Mouse (Mus musculus) cerebellum, postnatal 14 days (tissue): Measurements from ENCODE around the gene Cyp2c70.
"Not testable (repeated sequence)": the region's sequence is repeated elsewhere in the genome, so short reads cannot be mapped to it uniquely, and the experiment has no call there.

Source experiments
- DNase-seq, 2 experiments: peaks; one replicate each; pipeline ENCODE4 v3.0.0; 2021; ENCODE audit warnings: mixed read lengths in 2 of 2

Cyp2c70 gene

DNA sequence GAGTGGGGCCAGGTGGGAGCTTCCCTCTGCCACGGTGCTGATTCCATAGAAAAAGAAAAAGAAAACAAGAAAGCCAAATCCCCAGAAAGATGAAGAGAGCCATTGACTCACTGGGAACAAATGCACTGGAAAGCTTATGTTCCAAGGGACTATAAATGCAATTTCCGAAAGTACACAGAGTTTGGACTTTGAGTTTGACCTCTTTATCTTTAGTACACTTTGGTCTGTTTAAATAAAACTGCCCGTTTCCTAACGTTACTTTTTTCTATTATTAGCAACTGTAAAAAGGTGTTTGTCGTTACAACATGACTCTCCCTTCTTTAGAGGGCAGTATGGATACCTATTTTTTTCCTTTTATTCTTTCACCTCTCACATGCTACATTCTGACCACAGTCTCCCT, at the start of gene Cyp2c70:
Gene Cyp2c70 (minus strand): TSS at position 174 of the 400 bp plus-strand sequence.
- no peak for DNase-seq

DNA sequence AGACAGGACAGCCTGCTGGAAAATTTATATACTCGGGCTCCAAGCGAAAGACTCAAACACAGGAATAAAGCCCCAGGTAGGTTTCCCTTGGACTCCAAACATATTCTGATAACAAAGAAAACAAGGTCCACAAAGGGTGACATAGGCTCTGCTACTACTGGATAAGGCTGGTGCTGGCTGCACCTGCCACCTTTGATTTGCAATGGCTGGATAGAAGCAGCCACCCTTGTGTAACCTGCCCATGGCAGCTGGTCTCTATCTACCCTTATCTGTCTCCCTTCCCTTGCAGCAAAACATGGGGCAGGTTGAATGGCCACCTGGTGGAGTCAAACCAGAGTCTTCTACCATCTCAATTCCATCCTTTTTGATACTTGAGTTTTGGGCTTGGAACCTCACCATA, 45.4 kb upstream of the Cyp2c70 start:
- DNase-seq = no peak

DNA sequence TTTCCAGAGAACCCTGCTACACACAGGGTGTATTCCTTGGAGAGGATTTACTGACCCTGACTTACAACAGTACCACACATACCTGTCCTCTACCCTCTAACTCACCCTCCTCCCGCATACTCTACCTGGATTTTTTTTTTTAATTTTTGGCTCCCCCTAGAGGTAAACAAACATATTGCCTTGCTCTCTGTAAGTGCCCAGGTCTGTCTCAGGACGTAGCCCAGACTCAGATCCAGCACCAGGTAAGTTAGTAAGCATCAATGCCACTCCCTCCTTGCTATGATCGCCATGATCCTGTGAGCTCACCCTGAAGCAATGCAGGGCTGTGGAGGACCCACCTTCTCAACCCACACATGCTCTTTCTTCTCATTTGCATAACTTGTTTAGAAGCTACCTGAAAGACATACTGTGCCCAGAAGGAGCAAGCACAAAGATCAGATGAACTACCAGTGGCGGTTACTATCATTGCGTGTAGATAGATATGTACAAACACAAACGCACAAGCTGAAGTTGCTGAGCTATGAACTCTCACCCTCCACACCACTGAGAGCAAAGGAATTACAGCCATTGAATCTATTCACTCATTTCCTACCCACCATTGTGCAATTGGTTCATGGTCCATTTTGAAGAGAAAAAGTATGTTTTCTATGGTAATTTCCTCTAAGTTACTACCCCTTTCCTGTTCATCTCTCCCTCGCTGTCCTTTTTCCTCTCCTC, 44.9 kb upstream of the Cyp2c70 start:
- DNase-seq = no peak

DNA sequence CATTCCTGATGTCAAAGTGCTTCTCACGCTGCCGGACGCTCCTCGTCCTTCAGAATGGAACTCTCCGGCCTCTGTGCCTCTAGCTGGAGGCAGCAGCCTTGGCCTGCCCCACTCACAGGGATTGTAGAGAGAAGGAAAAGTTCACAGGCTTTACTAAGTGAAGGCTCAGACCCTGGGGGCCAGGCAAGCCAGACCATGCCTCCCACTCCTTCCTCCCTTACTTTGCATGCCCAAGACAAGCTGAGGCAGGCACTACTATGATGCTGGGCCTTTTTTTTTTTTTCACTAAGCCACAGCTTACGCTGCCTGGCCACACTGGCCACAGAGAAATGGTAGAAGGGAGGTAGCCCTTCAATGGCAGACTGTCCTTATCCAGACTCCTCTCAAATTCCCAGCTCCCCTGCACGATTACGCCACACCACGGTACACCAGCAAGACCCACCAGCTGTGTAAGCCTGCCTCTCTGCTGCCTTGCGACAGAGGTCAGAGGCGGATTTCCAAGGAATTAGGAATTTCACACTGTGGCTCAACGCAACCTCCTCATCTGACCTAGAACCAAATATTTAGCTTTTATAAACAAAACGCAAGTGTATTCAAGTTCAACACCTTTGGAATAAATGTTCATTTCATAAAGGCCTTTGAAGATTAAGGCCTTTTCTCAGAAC, 44.1 kb upstream of the Cyp2c70 start:
- DNase-seq = no peak

DNA sequence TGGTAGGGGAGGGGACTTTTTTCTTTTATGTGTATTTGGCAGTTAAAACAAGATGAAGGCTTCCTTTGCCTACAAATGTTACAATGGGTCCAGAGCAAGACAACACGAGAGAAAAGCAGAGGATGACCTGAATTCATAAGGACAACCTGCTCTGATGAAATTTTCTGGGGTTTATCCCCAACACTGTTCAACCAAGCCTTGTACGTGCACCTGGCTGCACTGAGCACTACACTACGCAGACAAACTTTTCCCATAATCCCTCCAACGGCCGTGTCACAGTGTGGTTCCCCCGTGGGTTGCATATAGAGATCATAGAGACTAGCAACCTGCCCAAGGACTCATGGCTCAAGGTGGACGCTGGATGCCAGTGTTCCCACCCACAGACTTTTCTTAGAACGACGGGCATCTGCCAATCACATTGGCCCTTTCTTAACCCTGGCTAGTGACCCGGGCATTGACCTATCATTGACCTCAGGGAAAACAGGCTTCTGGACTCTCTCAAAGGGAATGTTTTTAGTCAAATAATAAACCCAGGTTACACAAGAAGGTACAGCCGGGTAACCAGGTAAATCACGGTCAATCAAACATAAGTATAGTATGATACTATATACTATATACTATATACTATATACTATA, 39.5 kb upstream of the Cyp2c70 start:
- no peak for DNase-seq

DNA sequence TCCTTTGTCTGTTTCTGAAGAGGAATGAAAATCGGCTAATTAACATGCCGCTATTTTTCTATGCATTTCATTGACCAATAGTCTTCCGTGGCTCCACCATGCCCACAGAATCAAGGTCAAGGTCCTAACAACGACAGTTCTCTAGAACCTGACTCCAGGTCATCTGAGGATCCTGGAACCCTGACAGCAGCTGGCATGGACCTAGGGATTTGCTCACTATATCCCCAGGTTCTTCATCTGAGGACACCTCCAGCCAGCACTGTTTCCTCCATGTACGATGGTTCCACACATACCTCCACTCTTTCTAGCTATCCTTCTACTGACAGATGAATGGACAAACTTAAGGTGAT, 38.6 kb upstream of the Cyp2c70 start:
- peak; percentile 4 to 20 for DNase-seq

DNA sequence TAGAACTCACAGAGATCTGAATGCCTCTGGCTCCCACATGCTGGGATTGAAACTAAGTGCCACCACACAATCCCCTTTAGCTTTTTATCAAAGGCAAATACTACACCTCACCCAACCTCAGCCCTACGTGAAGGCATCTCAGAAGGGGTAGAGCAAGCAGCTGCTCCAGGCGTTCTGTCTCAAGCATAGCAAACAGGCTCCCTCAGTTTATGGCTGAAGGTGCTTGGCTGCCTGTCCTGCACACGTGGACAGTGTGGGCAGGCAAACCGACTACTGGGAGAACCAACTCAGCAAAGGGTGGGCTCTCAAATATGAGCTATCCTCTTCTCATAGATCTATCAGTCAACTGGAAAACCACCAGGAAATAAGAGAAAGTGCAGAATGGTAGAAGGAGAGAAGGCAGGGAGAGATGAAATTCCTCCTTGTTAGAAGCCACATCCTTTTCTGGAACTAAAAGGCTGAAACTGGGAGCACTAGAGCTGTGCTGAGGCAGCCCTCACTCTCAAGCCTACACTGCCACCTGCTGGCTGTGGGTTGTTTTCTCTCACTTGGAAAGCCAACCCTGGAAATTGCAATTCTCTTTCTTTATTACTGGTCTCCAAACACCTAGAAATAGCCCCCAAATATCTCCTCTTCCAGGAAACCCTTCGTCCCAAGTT, 38.1 kb upstream of the Cyp2c70 start:
- DNase-seq = peak; percentile 86 to 92

DNA sequence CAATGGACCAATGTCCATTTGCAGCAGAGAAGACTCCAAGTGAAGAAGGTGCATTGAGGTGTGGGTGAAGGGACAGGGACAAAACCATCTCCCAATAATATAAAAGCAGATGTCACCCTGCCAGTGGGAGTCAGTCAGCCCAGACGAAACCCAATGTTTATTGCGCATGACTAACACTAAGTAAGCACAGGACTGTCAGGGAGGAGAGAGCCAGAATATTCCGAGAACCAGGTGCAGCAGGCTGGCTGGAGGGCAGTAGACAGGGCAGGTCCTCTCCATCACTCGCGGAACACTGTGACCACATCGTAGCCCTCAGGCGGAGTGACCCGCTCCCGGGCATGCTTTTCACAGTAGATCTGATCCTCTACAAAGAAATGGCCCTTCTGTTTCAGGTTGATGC, 35.2 kb upstream of the Cyp2c70 start:
- DNase-seq = not testable (repeated sequence)

DNA sequence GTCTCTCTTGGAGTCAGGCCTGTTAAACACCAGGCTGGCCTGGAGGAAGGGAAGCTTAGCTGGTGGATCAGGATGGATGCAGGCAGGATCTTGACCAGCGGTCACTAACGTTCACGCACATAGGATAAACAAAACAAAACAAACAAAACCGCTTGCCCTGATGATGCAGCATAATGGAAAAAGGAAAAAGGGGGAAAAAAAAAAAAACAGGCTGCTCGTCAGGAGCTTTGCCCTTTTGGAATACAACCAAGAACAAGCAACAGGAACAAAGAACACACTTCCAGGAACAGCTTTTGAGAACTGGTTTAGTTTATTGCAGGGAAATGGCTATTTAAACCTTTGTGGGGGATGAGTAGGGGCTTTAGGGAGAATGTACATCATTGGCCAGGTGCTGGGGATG, 33.7 kb upstream of the Cyp2c70 start:
- no peak for DNase-seq

DNA sequence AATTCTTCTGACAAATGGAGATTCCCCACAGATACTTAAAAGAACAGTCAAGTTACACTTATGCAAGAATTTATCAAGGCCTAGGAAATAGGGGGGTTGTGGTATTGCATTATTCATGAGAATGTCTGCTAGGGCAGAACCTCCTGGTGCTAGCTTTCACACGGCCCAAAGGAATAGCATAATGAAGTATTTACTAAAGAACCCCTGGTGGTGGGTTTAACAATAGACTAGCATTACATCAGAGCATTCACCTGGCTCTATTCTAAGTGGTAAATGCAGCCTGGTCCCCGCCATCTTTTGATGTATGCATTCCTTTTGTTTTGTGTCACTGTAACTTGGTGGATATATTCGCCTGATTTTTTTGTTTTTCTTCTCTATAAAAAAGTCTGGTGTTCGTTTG, 15.8 kb upstream of the Cyp2c70 start:
- DNase-seq = not testable (repeated sequence)

DNA sequence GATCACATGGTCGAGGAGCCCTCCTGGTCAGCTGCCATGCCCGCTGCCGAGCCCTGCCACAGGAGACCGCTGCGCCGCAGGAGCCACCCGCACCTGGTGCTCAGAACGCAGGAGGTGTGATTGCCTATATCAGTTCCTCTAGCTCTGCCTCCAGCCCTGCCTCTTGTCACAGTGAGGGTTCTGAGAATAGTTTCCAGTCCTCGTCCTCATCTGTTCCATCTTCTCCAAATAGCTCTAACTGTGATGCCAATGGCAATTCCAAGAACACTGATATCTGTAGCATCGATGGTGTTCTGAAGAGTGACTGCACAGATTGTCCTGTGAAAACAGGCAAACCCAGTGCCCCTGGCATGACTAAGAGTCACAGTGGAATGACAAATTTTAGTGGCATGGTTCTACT, 3.5 kb upstream of the Cyp2c70 start:
- DNase-seq = no peak

DNA sequence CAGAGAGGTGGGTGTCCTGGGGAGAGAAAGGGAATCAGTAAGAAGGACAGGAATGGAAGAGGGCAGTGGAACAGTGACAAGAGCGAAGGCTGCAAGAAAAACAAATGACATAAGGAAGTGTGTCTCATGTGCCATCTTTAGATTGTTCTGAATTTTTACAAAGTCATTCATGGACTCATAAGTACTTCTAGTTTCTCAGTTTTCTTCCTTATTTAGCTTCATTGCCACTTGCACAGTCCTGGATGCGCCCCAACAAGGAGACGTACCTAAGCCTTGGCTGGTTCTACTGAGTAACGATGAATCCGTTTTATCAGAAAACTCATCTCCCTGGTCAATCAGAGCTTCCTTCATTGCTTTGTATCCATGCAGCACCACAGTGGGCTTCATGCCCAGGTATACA, 3.5 kb downstream of the Cyp2c70 start:
- no peak for DNase-seq

DNA sequence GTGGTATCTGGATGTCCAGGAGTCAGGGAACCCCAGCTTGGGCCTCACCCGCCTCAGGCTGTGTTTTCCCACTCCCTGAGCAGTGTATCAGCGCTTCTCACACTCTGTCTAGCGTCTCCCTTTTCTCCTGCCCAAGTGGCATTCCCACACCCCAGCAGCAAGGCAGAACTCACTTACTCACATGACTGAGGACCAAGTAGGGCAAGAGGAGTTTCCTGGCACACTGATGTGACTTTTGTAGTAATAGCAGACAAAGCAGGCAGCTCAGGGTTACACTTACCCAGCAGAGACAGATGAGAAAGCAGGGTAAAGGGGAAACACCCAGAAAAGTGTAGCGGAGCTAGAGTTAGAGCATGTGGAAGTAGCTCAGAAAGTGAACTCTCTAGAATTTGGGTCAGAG, 8.8 kb downstream of the Cyp2c70 start:
- no peak for DNase-seq

DNA sequence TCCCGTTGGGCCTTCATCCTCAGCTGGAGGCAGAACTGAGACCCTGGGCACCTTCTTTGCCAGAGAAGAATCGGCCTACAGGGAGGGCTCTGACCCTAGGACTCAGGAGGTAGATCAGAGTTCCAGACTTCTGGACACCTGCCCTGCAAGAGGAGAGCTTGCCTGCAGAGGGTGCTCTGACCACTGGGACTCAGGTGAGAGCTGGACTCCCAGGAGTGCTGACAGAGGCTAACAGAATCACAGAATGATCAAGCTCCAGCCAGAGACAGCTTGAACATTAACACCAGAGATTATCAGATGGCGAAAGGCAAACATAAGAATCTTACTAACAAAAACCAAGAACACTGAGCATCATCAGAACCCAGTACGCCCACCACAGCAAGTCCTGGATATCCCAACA, 18.7 kb downstream of the Cyp2c70 start:
- peak in 1 of 2 experiments; percentile 1 for DNase-seq

DNA sequence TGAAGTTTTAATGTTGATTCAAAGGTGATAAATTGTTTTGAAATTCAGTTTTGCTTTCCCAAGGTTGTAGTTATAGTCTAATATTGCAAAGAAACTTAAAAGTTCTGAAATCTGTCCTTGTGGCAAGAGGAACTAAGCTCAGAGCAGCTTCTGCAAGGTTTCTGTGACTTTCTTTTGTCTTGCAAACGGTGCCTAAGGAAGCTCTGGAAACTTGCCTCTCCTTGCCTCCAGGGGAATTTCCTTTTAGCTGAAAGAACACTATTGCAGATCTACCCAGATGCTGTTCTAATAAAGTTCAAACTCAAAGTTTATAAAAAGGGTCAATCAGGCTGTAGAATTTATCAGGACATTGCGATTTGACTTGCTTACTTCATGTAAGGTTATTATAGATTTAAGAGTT, 60.1 kb downstream of the Cyp2c70 start:
- not testable (repeated sequence) for DNase-seq

DNA sequence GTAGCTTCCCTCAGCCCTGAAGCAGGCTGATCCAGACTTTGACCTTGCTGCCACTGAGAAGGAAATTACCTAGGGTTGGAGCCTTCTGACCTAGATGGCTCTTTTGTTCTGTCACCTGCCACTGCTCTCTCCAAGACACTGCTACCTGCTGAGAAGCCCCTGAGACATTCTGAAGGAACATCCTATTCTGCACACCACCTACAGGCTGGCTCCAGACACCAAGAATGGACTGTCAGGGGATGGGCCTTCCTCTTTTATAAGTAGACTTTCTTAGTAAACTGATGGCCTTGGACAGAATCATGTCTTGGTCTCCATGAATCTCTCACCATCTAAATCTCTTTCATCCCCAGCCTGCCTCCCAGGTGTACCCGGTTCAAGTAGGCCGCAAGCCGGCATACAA, 62.0 kb downstream of the Cyp2c70 start:
- not testable (repeated sequence) for DNase-seq

DNA sequence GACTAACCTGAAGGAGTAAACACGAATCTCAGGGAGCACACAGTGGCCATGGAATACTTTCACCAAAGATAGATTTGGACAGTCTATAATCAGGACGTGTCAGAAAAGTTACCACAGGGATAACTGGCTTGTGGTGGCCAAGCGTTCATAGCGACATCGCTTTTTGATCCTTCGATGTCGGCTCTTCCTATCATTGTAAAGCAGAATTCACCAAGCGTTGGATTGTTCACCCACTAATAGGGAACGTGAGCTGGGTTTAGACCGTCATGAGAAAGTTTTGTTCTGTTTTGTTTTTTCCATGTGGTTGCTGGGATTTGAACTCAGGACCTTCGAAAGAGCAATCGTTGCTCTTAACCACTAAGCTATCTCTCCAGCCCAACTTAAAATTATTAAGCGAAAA, 67.5 kb downstream of the Cyp2c70 start:
- DNase-seq = not testable (repeated sequence)
